Mouse (Mus musculus): ENCODE data around the gene Ptdss2. TPM values are rescaled to one million over a fixed set of nuclear protein-coding genes. Genes with fewer than 3 reads are reported as not detected.

The Ptdss2 gene
- polyA plus RNA-seq, 1 experiment from 2014 or later = 60.3 TPM

GRCm38 (mm10) chr7:141143861-141144260, 21.7 kb downstream of the Ptdss2 start:
- ATAC-seq = no peak
- 81% methylated on average over 2 of the region's 2 CpGs for WGBS

GRCm38 (mm10) chr7:141144650-141145049, 22.5 kb downstream of the Ptdss2 start:
- 81% methylated on average over 3 of the region's 3 CpGs for WGBS

More at GRCm38 (mm10) chr7:141143861-141144260, 21.7 kb downstream of the Ptdss2 start:
- Histone ChIP-seq H3K27ac (ENCODE audit: low read length) (no peak overlapping the region), H3K4me1 (ENCODE audit: control insufficient read depth, insufficient read depth, low read length) (no peaks in the 10 kb centered on the region), H3K36me3 (ENCODE audit: control insufficient read depth, insufficient read depth, low read length) (no peaks in the 10 kb centered on the region), H3K27me3 (replicated peaks; ENCODE audit: control insufficient read depth, insufficient read depth, low read length) (no peaks in the 10 kb centered on the region), H3K4me3 (ENCODE audit: low read length) (no peak overlapping the region), H3K9me3 (ENCODE audit: control insufficient read depth, low read length) (no peaks in the 10 kb centered on the region), H3K4me2 (ENCODE audit: low read depth, low read length) (no peak overlapping the region), H3K9ac (ENCODE audit: low read depth, low read length) (no peak overlapping the region)

GRCm38 (mm10) chr7:141145403-141145802, 23.2 kb downstream of the Ptdss2 start:
- Histone ChIP-seq H3K36me3 (ENCODE audit: control insufficient read depth, insufficient read depth, low read length) (no peaks in the 10 kb centered on the region), H3K27ac (ENCODE audit: low read length) (no peak overlapping the region), H3K4me3 (ENCODE audit: low read length) (no peak overlapping the region), H3K27me3 (replicated peaks; ENCODE audit: control insufficient read depth, insufficient read depth, low read length) (no peaks in the 10 kb centered on the region), H3K9ac (ENCODE audit: low read depth, low read length) (no peak overlapping the region), H3K9me3 (ENCODE audit: control insufficient read depth, low read length) (no peaks in the 10 kb centered on the region), H3K4me1 (ENCODE audit: control insufficient read depth, insufficient read depth, low read length) (no peaks in the 10 kb centered on the region), H3K4me2 (ENCODE audit: low read depth, low read length) (no peak overlapping the region)
- no peak for ATAC-seq
- WGBS = 87% methylated on average over 1 of the region's 1 CpGs

More at GRCm38 (mm10) chr7:141144650-141145049, 22.5 kb downstream of the Ptdss2 start:
- no peak overlapping the region for H3K9ac ChIP-seq (ENCODE audit: low read depth, low read length)
- ATAC-seq = no peak
- H3K36me3 ChIP-seq (ENCODE audit: control insufficient read depth, insufficient read depth, low read length) = no peaks in the 10 kb centered on the region
- H3K27ac ChIP-seq (ENCODE audit: low read length) = no peak overlapping the region
- no peak overlapping the region for H3K4me3 ChIP-seq (ENCODE audit: low read length)
- H3K4me1 ChIP-seq (ENCODE audit: control insufficient read depth, insufficient read depth, low read length) = no peaks in the 10 kb centered on the region
- H3K9me3 ChIP-seq (ENCODE audit: control insufficient read depth, low read length) = no peaks in the 10 kb centered on the region
- H3K4me2 ChIP-seq (ENCODE audit: low read depth, low read length) = no peak overlapping the region
- no peaks in the 10 kb centered on the region for H3K27me3 ChIP-seq (replicated peaks; ENCODE audit: control insufficient read depth, insufficient read depth, low read length)

GRCm38 (mm10) chr7:141146043-141146595, 23.9 kb downstream of the Ptdss2 start:
- ATAC-seq = no peak
- Histone ChIP-seq H3K9me3 (ENCODE audit: control insufficient read depth, low read length) (no peaks in the 10 kb centered on the region), H3K9ac (ENCODE audit: low read depth, low read length) (no peak overlapping the region), H3K4me2 (ENCODE audit: low read depth, low read length) (no peak overlapping the region), H3K4me3 (ENCODE audit: low read length) (no peak overlapping the region), H3K27me3 (replicated peaks; ENCODE audit: control insufficient read depth, insufficient read depth, low read length) (no peaks in the 10 kb centered on the region), H3K36me3 (ENCODE audit: control insufficient read depth, insufficient read depth, low read length) (no peaks in the 10 kb centered on the region), H3K4me1 (ENCODE audit: control insufficient read depth, insufficient read depth, low read length) (no peaks in the 10 kb centered on the region), H3K27ac (ENCODE audit: low read length) (no peak overlapping the region)
- WGBS = 91% methylated on average over 12 of the region's 12 CpGs

- Histone ChIP-seq H3K27me3 (replicated peaks; ENCODE audit: control insufficient read depth, insufficient read depth, low read length) (no peaks in the 10 kb centered on the region), H3K36me3 (ENCODE audit: control insufficient read depth, insufficient read depth, low read length) (0 out of 2 replicates have a peak, but pooled peaks cover 3% of the 10 kb centered on the region), H3K4me3 (ENCODE audit: low read length) (no peak overlapping the region), H3K9me3 (ENCODE audit: control insufficient read depth, low read length) (no peaks in the 10 kb centered on the region), H3K9ac (ENCODE audit: low read depth, low read length) (no peak overlapping the region), H3K27ac (ENCODE audit: low read length) (no peak overlapping the region), H3K4me2 (ENCODE audit: low read depth, low read length) (no peak overlapping the region), H3K4me1 (ENCODE audit: control insufficient read depth, insufficient read depth, low read length) (no peaks in the 10 kb centered on the region)
- WGBS = 76% methylated on average over 6 of the region's 6 CpGs
- ATAC-seq = no peak
These were observed 24.9 kb downstream of the Ptdss2 start for GRCm38 (mm10) chr7:141147044-141147443.

GRCm38 (mm10) chr7:141148639-141149038, 26.5 kb downstream of the Ptdss2 start:
- 0 out of 2 replicates have a peak, but pooled peaks cover 3% of the 10 kb centered on the region for H3K36me3 ChIP-seq (ENCODE audit: control insufficient read depth, insufficient read depth, low read length)
- 57% methylated on average over 4 of the region's 4 CpGs for WGBS

GRCm38 (mm10) chr7:141155362-141155761, 33.2 kb downstream of the Ptdss2 start:
- Histone ChIP-seq H3K9ac (ENCODE audit: low read depth, low read length) (no peak overlapping the region), H3K4me1 (ENCODE audit: control insufficient read depth, insufficient read depth, low read length) (no peaks in the 10 kb centered on the region), H3K4me3 (ENCODE audit: low read length) (no peak overlapping the region), H3K36me3 (ENCODE audit: control insufficient read depth, insufficient read depth, low read length) (peaks cover 10% of the 10 kb centered on the region; the same call in 1 of the 2 replicates), H3K27me3 (replicated peaks; ENCODE audit: control insufficient read depth, insufficient read depth, low read length) (no peaks in the 10 kb centered on the region), H3K9me3 (ENCODE audit: control insufficient read depth, low read length) (no peaks in the 10 kb centered on the region), H3K4me2 (ENCODE audit: low read depth, low read length) (no peak overlapping the region), H3K27ac (ENCODE audit: low read length) (no peak overlapping the region)
- no peak for ATAC-seq
- WGBS = 83% methylated on average over 9 of the region's 9 CpGs

More at GRCm38 (mm10) chr7:141148639-141149038, 26.5 kb downstream of the Ptdss2 start:
- Histone ChIP-seq H3K4me1 (ENCODE audit: control insufficient read depth, insufficient read depth, low read length) (no peaks in the 10 kb centered on the region), H3K9ac (ENCODE audit: low read depth, low read length) (no peak overlapping the region), H3K9me3 (ENCODE audit: control insufficient read depth, low read length) (no peaks in the 10 kb centered on the region), H3K4me2 (ENCODE audit: low read depth, low read length) (no peak overlapping the region), H3K27me3 (replicated peaks; ENCODE audit: control insufficient read depth, insufficient read depth, low read length) (no peaks in the 10 kb centered on the region), H3K27ac (ENCODE audit: low read length) (no peak overlapping the region), H3K4me3 (ENCODE audit: low read length) (no peak overlapping the region)
- no peak for ATAC-seq

GRCm38 (mm10) chr7:141164397-141164796, 42.2 kb downstream of the Ptdss2 start:
- Histone ChIP-seq H3K4me3 (ENCODE audit: low read length) (no peak overlapping the region), H3K4me2 (ENCODE audit: low read depth, low read length) (no peak overlapping the region), H3K27me3 (replicated peaks; ENCODE audit: control insufficient read depth, insufficient read depth, low read length) (no peaks in the 10 kb centered on the region), H3K36me3 (ENCODE audit: control insufficient read depth, insufficient read depth, low read length) (peaks cover 25% of the 10 kb centered on the region), H3K27ac (ENCODE audit: low read length) (no peak overlapping the region), H3K4me1 (ENCODE audit: control insufficient read depth, insufficient read depth, low read length) (peaks cover 21% of the 10 kb centered on the region), H3K9ac (ENCODE audit: low read depth, low read length) (0 out of 2 replicates have a peak overlapping the region, but pooled peaks have one; percentile 13), H3K9me3 (ENCODE audit: control insufficient read depth, low read length) (no peaks in the 10 kb centered on the region)
- WGBS = 92% methylated on average over 7 of the region's 7 CpGs
- no peak for ATAC-seq

GRCm38 (mm10) chr7:141164850-141165249, 42.7 kb downstream of the Ptdss2 start:
- H3K27ac ChIP-seq (ENCODE audit: low read length) = no peak overlapping the region
- no peaks in the 10 kb centered on the region for H3K9me3 ChIP-seq (ENCODE audit: control insufficient read depth, low read length)
- peaks cover 25% of the 10 kb centered on the region for H3K36me3 ChIP-seq (ENCODE audit: control insufficient read depth, insufficient read depth, low read length)
- 60% methylated on average over 6 of the region's 6 CpGs for whole genome bisulfite sequencing
- H3K4me2 ChIP-seq (ENCODE audit: low read depth, low read length) = no peak overlapping the region
- ATAC-seq = peak; percentile 64
- no peaks in the 10 kb centered on the region for H3K27me3 ChIP-seq (replicated peaks; ENCODE audit: control insufficient read depth, insufficient read depth, low read length)
- H3K4me3 ChIP-seq (ENCODE audit: low read length) = no peak overlapping the region
- peaks cover 21% of the 10 kb centered on the region for H3K4me1 ChIP-seq (ENCODE audit: control insufficient read depth, insufficient read depth, low read length)
- no peak overlapping the region for H3K9ac ChIP-seq (ENCODE audit: low read depth, low read length)

Data from intestine, embryonic 16.5 days (tissue).